Mouse (Mus musculus) MEL (cell line): ENCODE data around the gene Mtcl1. TPM values are rescaled to one million over a fixed set of nuclear protein-coding genes. Genes with fewer than 3 reads are reported as not detected.

ENCODE experiments used
- DNase-seq: peaks from one replicate; pipeline ENCODE4 v3.0.0; 2011; ENCODE audit warnings: low read depth, low spot score
- H3K27ac ChIP-seq: 2 replicates; pipeline ENCODE4 v1.5.1; 2012; ENCODE audit warnings: low read depth, mild to moderate bottlenecking, control low read depth, low read length, moderate library complexity; ENCODE audit not compliant: control insufficient read depth
- H3K27me3 ChIP-seq, 2 experiments: fragments of 150-350 bp in 1 of 2; sonication (generic) in 1 of 2; 2 replicates each; pipeline ENCODE4 v1.6.1; 2012; ENCODE audit warnings: low read length in 2 of 2, mild to moderate bottlenecking in 2 of 2, improper control_type of control experiment in 1 of 2, moderate library complexity in 1 of 2; ENCODE audit not compliant: insufficient read depth in 2 of 2, control insufficient read depth in 1 of 2
- H3K36me3 ChIP-seq, 2 experiments: 2 replicates each; pipeline ENCODE4 v1.6.1; 2012 to 2014; ENCODE audit warnings: low read length in 2 of 2, improper control_type of control experiment in 1 of 2, inconsistent platforms in 1 of 2, mild to moderate bottlenecking in 1 of 2; ENCODE audit not compliant: insufficient read depth in 2 of 2, control insufficient read depth in 1 of 2
- H3K4me1 ChIP-seq, 2 experiments: fragments of 150-350 bp in 1 of 2; sonication (generic) in 1 of 2; 2 replicates each; pipeline ENCODE4 v1.6.1; 2012; ENCODE audit warnings: low read length in 2 of 2, improper control_type of control experiment in 1 of 2, mild to moderate bottlenecking in 1 of 2; ENCODE audit not compliant: insufficient read depth in 2 of 2, control insufficient read depth in 1 of 2
- H3K4me3 ChIP-seq, 2 experiments: fragments of 150-350 bp in 1 of 2; sonication (generic) in 1 of 2; 2 replicates each; pipeline ENCODE4 v1.5.1; 2012; ENCODE audit warnings: low read depth in 2 of 2, low read length in 2 of 2, mild to moderate bottlenecking in 2 of 2, moderate library complexity in 2 of 2, control low read depth in 1 of 2, improper control_type of control experiment in 1 of 2; ENCODE audit not compliant: control insufficient read depth in 1 of 2, insufficient read depth in 1 of 2
- H3K79me2 ChIP-seq: 2 replicates; pipeline ENCODE4 v1.6.1; 2012; ENCODE audit warnings: mild to moderate bottlenecking, low read length, moderate library complexity; ENCODE audit not compliant: control insufficient read depth, poor library complexity, insufficient read depth
- H3K9ac ChIP-seq: 2 replicates; pipeline ENCODE4 v1.6.1; 2012; ENCODE audit warnings: low read depth, mild to moderate bottlenecking, control low read depth, low read length, moderate library complexity; ENCODE audit not compliant: control insufficient read depth, poor library complexity, severe bottlenecking
- H3K9me3 ChIP-seq: fragments of 150-350 bp; sonication (generic); replicated peaks from 2 replicates; pipeline ENCODE4 v1.6.1; 2012; ENCODE audit warnings: mild to moderate bottlenecking, low read length, improper control_type of control experiment, moderate library complexity; ENCODE audit not compliant: insufficient read depth
- CHD1 ChIP-seq: IDR thresholded peaks from 2 replicates; pipeline ENCODE4 v1.6.1; 2012; ENCODE audit warnings: low read depth, mild to moderate bottlenecking, inconsistent platforms, low read length, improper control_type of control experiment
- CHD2 ChIP-seq: IDR thresholded peaks from 2 replicates; pipeline ENCODE4 v1.6.1; 2011; ENCODE audit warnings: low read length, improper control_type of control experiment
- CTCF ChIP-seq, 3 experiments: IDR thresholded peaks in 2 of 3; conservative IDR thresholded peaks in 1 of 3; 2 replicates each; pipeline ENCODE4 v1.5.1; 2011 to 2012; ENCODE audit warnings: low read length in 3 of 3, low read depth in 2 of 3, mild to moderate bottlenecking in 2 of 3, improper control_type of control experiment in 1 of 3, inconsistent platforms in 1 of 3, mixed read lengths in 1 of 3, moderate library complexity in 1 of 3; ENCODE audit not compliant: control insufficient read depth in 1 of 3, insufficient read depth in 1 of 3, poor library complexity in 1 of 3, severe bottlenecking in 1 of 3
- ELF1 ChIP-seq: IDR thresholded peaks from 2 replicates; pipeline ENCODE4 v1.6.1; 2014; ENCODE audit warnings: low read depth, mild to moderate bottlenecking, inconsistent platforms, low read length, improper control_type of control experiment, moderate library complexity
- EP300 ChIP-seq, 2 experiments: IDR thresholded peaks; 2 replicates each; pipeline ENCODE4 v1.6.1; 2011; ENCODE audit warnings: improper control_type of control experiment in 2 of 2, low read length in 2 of 2, low read depth in 1 of 2, mild to moderate bottlenecking in 1 of 2
- ETS1 ChIP-seq: IDR thresholded peaks from 2 replicates; pipeline ENCODE4 v1.6.1; 2012; ENCODE audit warnings: low read depth, mild to moderate bottlenecking, inconsistent platforms, low read length, improper control_type of control experiment, moderate library complexity
- MAX ChIP-seq: IDR thresholded peaks from 2 replicates; pipeline ENCODE4 v1.6.1; 2011; ENCODE audit warnings: low read length, improper control_type of control experiment
- MXI1 ChIP-seq: IDR thresholded peaks from 2 replicates; pipeline ENCODE4 v1.6.1; 2011; ENCODE audit warnings: mild to moderate bottlenecking, low read depth, low read length, improper control_type of control experiment
- MYC ChIP-seq: IDR thresholded peaks from 2 replicates; pipeline ENCODE4 v1.6.1; 2011; ENCODE audit warnings: low read depth, mild to moderate bottlenecking, low read length, improper control_type of control experiment, moderate library complexity
- POLR2AphosphoS2 ChIP-seq: IDR thresholded peaks from 2 replicates; pipeline ENCODE4 v1.6.1; 2011; ENCODE audit warnings: low read length, improper control_type of control experiment
- POLR2AphosphoS5 ChIP-seq: IDR thresholded peaks from 2 replicates; pipeline ENCODE4 v1.6.1; 2012; ENCODE audit warnings: low read depth, borderline replicate concordance, mild to moderate bottlenecking, inconsistent platforms, low read length, moderate library complexity, mixed read lengths
- RCOR1 ChIP-seq: IDR thresholded peaks from 2 replicates; pipeline ENCODE4 v1.6.1; 2012; ENCODE audit warnings: low read depth, mild to moderate bottlenecking, inconsistent platforms, low read length, improper control_type of control experiment
- SIN3A ChIP-seq: IDR thresholded peaks from 2 replicates; pipeline ENCODE4 v1.6.1; 2012; ENCODE audit warnings: low read length, improper control_type of control experiment, inconsistent platforms
- TAL1 ChIP-seq: IDR thresholded peaks from 2 replicates; pipeline ENCODE4 v1.6.1; 2012; ENCODE audit warnings: mild to moderate bottlenecking, inconsistent platforms, low read length, moderate library complexity, mixed read lengths
- TBP ChIP-seq: IDR thresholded peaks from 2 replicates; pipeline ENCODE4 v1.8.0; 2011; ENCODE audit warnings: low read depth, low read length, improper control_type of control experiment
- TCF12 ChIP-seq: IDR thresholded peaks from 2 replicates; pipeline ENCODE4 v1.6.1; 2014; ENCODE audit warnings: low read depth, mild to moderate bottlenecking, inconsistent platforms, low read length, improper control_type of control experiment, moderate library complexity
- USF1 ChIP-seq: IDR thresholded peaks from 2 replicates; pipeline ENCODE4 v1.6.1; 2014; ENCODE audit warnings: low read depth, mild to moderate bottlenecking, inconsistent platforms, low read length, improper control_type of control experiment, moderate library complexity
- USF2 ChIP-seq, 2 experiments: IDR thresholded peaks; 2 replicates each; pipeline ENCODE4 v1.6.1; 2011 to 2012; ENCODE audit warnings: improper control_type of control experiment in 2 of 2, low read length in 2 of 2, borderline replicate concordance in 1 of 2, inconsistent platforms in 1 of 2, low read depth in 1 of 2, mild to moderate bottlenecking in 1 of 2; ENCODE audit not compliant: insufficient read depth in 1 of 2
- ZC3H11A ChIP-seq: IDR thresholded peaks from 2 replicates; pipeline ENCODE4 v1.6.1; 2012; ENCODE audit warnings: low read depth, mild to moderate bottlenecking, inconsistent platforms, low read length, improper control_type of control experiment
- polyA plus RNA-seq, 2 experiments: library from polyadenylated mRNA; stranded (reverse) in 1 of 2; unstranded in 1 of 2; fragments of >175 nt in 1 of 2; fragments of >200 nt in 1 of 2; gene quantifications; 2 replicates each; pipeline versions ENCODE4 v1.2.1 to v1.2.4; 2012; ENCODE audit warnings: low replicate concordance in 2 of 2, low read depth in 1 of 2; ENCODE audit not compliant: insufficient read length in 2 of 2, insufficient read depth in 1 of 2, missing spikeins in 1 of 2
- total RNA-seq: library from RNA; depleted of rRNA; stranded (reverse); fragments of 300-350 nt; gene quantifications from 2 replicates; pipeline ENCODE4 v1.2.3, GENCODE M21; 2012

Mtcl1 gene
- total and polyA plus RNA-seq, 3 experiments: not detected

DNA sequence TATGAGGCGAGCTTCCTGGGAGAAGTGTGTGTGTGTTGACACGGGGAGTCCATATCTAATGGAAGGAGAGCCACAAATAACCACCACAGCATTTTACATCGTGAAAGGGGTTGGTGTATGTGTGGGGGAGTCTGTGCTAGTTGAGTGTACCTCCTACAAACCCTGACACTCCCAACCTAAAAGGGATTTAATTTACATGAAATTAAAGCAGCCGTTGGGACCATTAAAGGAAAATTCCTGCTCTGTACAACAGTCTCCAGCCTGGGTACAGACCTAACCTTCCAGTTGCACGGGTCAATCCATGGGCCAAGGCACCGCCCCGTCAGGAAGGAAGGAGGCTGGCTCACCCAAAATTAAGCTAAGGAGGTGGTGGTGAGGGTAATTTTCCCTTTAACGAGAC, 20.5 kb upstream of the Mtcl1 start:
- no peaks in the 10 kb centered on the region for H3K4me1 ChIP-seq
- no peak overlapping the region for H3K27ac ChIP-seq
- H3K9me3 ChIP-seq: no peaks in the 10 kb centered on the region
- no peak for DNase-seq
- H3K36me3 ChIP-seq: no peaks in the 10 kb centered on the region
- H3K4me3 ChIP-seq: no peak overlapping the region
- no peaks in the 10 kb centered on the region for H3K27me3 ChIP-seq
- no peak overlapping the region for H3K9ac ChIP-seq
- H3K79me2 ChIP-seq: no peaks in the 10 kb centered on the region
- TF ChIP-seq ELF1: no peak
- TF ChIP-seq MYC: no peak
- no peak for TF ChIP-seq TAL1
- TF ChIP-seq POLR2AphosphoS2: no peak
- TF ChIP-seq SIN3A: no peak
- TF ChIP-seq RCOR1: no peak
- no peak for TF ChIP-seq CTCF (IDR thresholded peaks at IDR 0.05 in 2 of 3, conservative IDR thresholded peaks at IDR 0.05 in 1 of 3; ENCODE audit: control insufficient read depth in 1 of 3, insufficient read depth in 1 of 3, low read depth in 2 of 3, low read length in 3 of 3, poor library complexity in 1 of 3, severe bottlenecking in 1 of 3)
- no peak for TF ChIP-seq MXI1
- no peak for TF ChIP-seq POLR2AphosphoS5
- TF ChIP-seq, all 39 proteins: peak for 0

DNA sequence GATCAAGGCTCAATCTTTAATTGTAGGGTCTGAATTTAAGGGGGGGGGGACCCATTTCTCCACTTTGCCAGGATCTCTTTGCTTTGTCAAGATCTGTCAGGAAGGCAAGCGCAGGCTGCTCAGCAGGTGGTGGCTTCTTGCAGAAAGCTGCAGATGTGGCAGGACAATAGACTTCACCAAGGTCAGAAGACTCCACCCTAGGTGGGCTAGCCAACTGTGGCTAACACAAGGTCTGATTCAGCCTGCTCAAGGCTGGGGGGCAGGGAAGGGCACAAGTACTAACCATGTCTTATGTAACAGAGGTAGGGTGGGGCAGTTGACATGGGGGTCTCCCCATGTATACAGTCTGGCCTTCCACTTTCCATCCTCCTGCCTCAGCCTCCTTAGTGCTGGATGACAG, 7.7 kb upstream of the Mtcl1 start:
- H3K27me3 ChIP-seq: no peaks in the 10 kb centered on the region
- TF ChIP-seq TBP (no peak), USF2 (IDR thresholded peaks at IDR 0.05; ENCODE audit: borderline replicate concordance in 1 of 2, insufficient read depth in 1 of 2, low read depth in 1 of 2, low read length in 2 of 2) (no peak), CHD2 (no peak), USF1 (no peak), TAL1 (no peak), MAX (no peak), CHD1 (no peak), SIN3A (no peak), MXI1 (no peak), MYC (no peak), TCF12 (no peak), ZC3H11A (no peak)
- DNase-seq: no peak
- H3K4me1 ChIP-seq: no peaks in the 10 kb centered on the region
- H3K79me2 ChIP-seq: no peaks in the 10 kb centered on the region
- no peak overlapping the region for H3K27ac ChIP-seq
- no peaks in the 10 kb centered on the region for H3K9me3 ChIP-seq
- no peaks in the 10 kb centered on the region for H3K36me3 ChIP-seq
- H3K4me3 ChIP-seq: no peak overlapping the region
- H3K9ac ChIP-seq: no peak overlapping the region

DNA sequence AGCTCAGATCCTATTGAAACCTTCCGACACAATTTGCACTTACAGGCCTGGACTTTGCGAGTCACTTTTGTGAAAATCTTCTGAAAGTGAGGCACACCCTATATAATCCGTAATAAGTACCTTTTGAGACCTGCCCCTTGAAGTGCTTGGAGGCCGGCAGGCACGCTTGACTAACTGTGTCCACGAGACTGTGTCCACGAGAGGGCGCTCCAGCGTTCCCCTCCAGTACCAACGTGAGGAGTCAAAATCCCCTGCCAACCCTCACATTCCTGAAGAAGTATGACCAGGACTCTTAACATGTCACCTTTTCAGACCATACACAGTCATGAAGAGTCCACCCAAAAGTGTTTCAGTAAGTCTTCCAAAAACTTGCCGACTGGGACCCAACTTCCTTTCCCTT, 1.6 kb upstream of the Mtcl1 start:
- Histone ChIP-seq H3K9ac (no peak overlapping the region), H3K9me3 (no peaks in the 10 kb centered on the region), H3K4me1 (no peaks in the 10 kb centered on the region), H3K4me3 (no peak overlapping the region), H3K27ac (no peak overlapping the region), H3K27me3 (no peaks in the 10 kb centered on the region), H3K36me3 (no peaks in the 10 kb centered on the region), H3K79me2 (no peaks in the 10 kb centered on the region)
- DNase-seq: no peak
- no peak for TF ChIP-seq ETS1
- TF ChIP-seq CTCF (IDR thresholded peaks at IDR 0.05 in 2 of 3, conservative IDR thresholded peaks at IDR 0.05 in 1 of 3; ENCODE audit: control insufficient read depth in 1 of 3, insufficient read depth in 1 of 3, low read depth in 2 of 3, low read length in 3 of 3, poor library complexity in 1 of 3, severe bottlenecking in 1 of 3): peak in 1 of 3 experiments; percentile 13; a peak in 1 of 6 replicates
- TF ChIP-seq EP300 (IDR thresholded peaks at IDR 0.05; ENCODE audit: low read depth in 1 of 2, low read length in 2 of 2): no peak
